Mouse (Mus musculus): ENCODE data around the gene Olfr1138. TPM values are rescaled to one million over a fixed set of nuclear protein-coding genes. Genes with fewer than 3 reads are reported as not detected.

The Olfr1138 gene
- not detected in 2 replicates for polyA plus RNA-seq (2012; rRNA removed)

DNA sequence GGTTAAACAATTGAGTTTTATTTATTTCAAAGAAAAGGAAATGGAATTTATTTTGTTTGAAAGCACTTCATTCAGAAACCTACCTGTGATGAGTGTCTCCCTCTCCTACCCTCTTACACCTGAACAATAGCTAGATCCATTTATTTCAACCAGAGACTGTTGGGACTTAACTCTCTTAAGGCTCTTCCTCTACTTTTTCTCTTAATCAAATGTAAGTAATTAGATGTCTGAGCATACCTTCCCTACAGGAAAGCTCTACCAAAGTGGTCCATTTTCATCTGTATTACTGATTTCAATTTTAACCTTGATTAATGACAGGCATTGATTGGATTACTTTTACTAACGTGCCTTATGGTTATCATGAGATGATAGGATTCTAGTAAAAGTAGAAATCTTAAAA, at the start of gene Olfr1138:
TSS of gene Olfr1138 (minus strand) at position 101 of the 400 bp plus-strand sequence.
- DNase-seq (ENCODE audit: extremely low spot score in 1 of 2, low spot score in 1 of 2): no peak

GRCm38 (mm10) chr2:87779183-87779582, 39.4 kb upstream of the Olfr1138 start, which contains the start of gene Olfr152:
Gene Olfr152, plus strand, starts transcription at chr2:87779483.
- DNase-seq (ENCODE audit: extremely low spot score in 1 of 2, low spot score in 1 of 2): no peak

DNA sequence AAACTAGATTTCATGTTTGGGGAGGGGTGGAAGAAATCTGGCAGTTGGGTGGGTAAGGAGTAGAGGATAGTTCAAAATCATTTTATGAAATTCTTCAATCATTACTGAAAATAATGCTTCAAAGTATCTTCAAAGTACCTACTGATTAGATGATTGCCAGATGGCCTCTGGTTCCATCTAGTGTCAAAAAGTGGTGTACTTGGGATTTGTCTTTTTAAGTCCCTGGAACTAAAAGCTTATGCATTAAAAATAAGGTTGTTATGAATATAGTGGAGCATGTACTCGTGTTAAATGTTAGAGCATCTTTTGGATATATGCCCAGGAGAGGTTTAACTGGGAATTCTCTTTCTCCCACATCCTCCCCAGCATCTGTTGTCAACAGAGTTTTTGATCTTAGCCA, 36.4 kb upstream of the Olfr1138 start:
- peak in 1 of 2 experiments; percentile 13 for DNase-seq (ENCODE audit: extremely low spot score in 1 of 2, low spot score in 1 of 2)

GRCm38 (mm10) chr2:87753891-87754290, 14.1 kb upstream of the Olfr1138 start, which contains the start of gene Olfr1141:
Gene Olfr1141, minus strand, starts transcription at chr2:87753991.
- no peak for DNase-seq (ENCODE audit: extremely low spot score in 1 of 2, low spot score in 1 of 2)

DNA sequence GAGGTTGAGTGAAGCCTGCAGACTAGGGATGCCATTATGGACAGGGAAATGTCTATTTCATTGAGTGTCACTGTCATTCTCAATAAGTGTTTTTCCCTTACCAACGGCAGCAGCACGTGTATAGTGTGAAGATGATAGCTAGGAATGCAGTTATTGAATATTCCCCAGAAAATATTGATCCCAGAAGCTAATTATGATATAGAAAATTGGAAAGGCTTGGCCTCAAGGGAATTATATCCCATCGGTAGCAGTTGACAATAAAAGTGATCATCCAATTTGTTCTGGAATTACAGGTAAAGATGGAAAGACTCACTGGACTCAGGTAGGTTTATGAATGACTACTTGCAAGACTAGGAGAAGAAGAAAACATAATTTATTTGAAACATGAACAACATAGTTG, 3.7 kb upstream of the Olfr1138 start, which contains the start of gene Olfr1140:
TSS of gene Olfr1140 (plus strand) at position 301 of the 400 bp plus-strand sequence.
- no peak for DNase-seq (ENCODE audit: extremely low spot score in 1 of 2, low spot score in 1 of 2)

- DNase-seq (ENCODE audit: extremely low spot score in 1 of 2, low spot score in 1 of 2): no peak
Observed at GRCm38 (mm10) chr2:87713079-87713478, 26.7 kb downstream of the Olfr1138 start, which contains the start of gene Olfr1137. Gene Olfr1137, minus strand, starts transcription at chr2:87713179.

DNA sequence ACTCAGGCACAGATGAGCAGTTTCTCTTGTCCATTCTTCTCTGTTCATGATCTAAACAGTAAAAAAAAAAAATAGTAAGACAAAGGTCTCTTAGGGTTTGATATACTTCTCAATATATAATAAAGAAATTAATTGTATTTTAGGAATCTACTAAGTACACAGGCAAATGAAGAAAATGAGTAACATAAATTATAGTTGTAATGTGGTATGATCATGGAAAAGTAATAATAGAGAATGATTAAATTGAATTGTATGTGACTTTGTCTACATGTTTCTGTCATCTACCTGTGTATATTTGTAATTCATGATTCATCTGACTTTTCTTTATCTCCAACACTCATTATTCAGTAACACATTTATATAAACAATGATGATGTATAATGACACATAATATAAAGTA, 45.9 kb downstream of the Olfr1138 start, which contains the start of gene Olfr1136:
TSS of gene Olfr1136 (minus strand) at position 101 of the 400 bp plus-strand sequence.
- no peak for DNase-seq (ENCODE audit: extremely low spot score in 1 of 2, low spot score in 1 of 2)

Other genes with a start within 250 kb of the Olfr1138 start
- not detected in 2 replicates for gene Pramel7, start 242.9 kb downstream of the Olfr1138 start, polyA plus RNA-seq (2012; rRNA removed)
- not detected in 2 replicates for gene Pramel6, start 233.4 kb downstream of the Olfr1138 start, polyA plus RNA-seq (2012; rRNA removed)
- gene Olfr153, start 208.2 kb downstream of the Olfr1138 start, polyA plus RNA-seq (2012; rRNA removed): not detected in 2 replicates
- gene Olfr1128, start 194.4 kb downstream of the Olfr1138 start, polyA plus RNA-seq (2012; rRNA removed): not detected in 2 replicates
- not detected in 2 replicates for gene Olfr1129, start 166.1 kb downstream of the Olfr1138 start, polyA plus RNA-seq (2012; rRNA removed)
- gene Olfr1130, start 133.8 kb downstream of the Olfr1138 start, polyA plus RNA-seq (2012; rRNA removed): not detected in 2 replicates
- gene Olfr1131, start 112.9 kb downstream of the Olfr1138 start, polyA plus RNA-seq (2012; rRNA removed): not detected in 2 replicates
- not detected in 2 replicates for gene Olfr1132, start 102.4 kb downstream of the Olfr1138 start, polyA plus RNA-seq (2012; rRNA removed)
- gene Olfr1133, start 92.6 kb downstream of the Olfr1138 start, polyA plus RNA-seq (2012; rRNA removed): not detected in 2 replicates
- 0.11 TPM in 1 of 2 replicates, not detected in the other for gene Olfr1134, start 81.5 kb downstream of the Olfr1138 start, polyA plus RNA-seq (2012; rRNA removed)
- gene Olfr1135, start 66.3 kb downstream of the Olfr1138 start, polyA plus RNA-seq (2012; rRNA removed): not detected in 2 replicates
- not detected in 2 replicates for gene Olfr1136, start 46.0 kb downstream of the Olfr1138 start, polyA plus RNA-seq (2012; rRNA removed)
- gene Olfr1137, start 26.8 kb downstream of the Olfr1138 start, polyA plus RNA-seq (2012; rRNA removed): 0.02 TPM in 1 of 2 replicates, not detected in the other
- 0.13 TPM in 1 of 2 replicates, not detected in the other for gene Olfr1140, start 3.8 kb upstream of the Olfr1138 start, polyA plus RNA-seq (2012; rRNA removed)
- gene Olfr1141, start 14.0 kb upstream of the Olfr1138 start, polyA plus RNA-seq (2012; rRNA removed): not detected in 2 replicates
- gene Olfr152, start 39.5 kb upstream of the Olfr1138 start, polyA plus RNA-seq (2012; rRNA removed): 0.11 TPM in 1 of 2 replicates, not detected in the other
- not detected in 2 replicates for gene Olfr1143, start 60.6 kb upstream of the Olfr1138 start, polyA plus RNA-seq (2012; rRNA removed)
- gene Olfr1145, start 69.8 kb upstream of the Olfr1138 start, polyA plus RNA-seq (2012; rRNA removed): not detected in 2 replicates
- not detected in 2 replicates for gene Olfr1148, start 90.6 kb upstream of the Olfr1138 start, polyA plus RNA-seq (2012; rRNA removed)
- gene Olfr1150-ps1, start 104.0 kb upstream of the Olfr1138 start, polyA plus RNA-seq (2012; rRNA removed): not detected in 2 replicates
- gene Olfr1151, start 115.9 kb upstream of the Olfr1138 start, polyA plus RNA-seq (2012; rRNA removed): not detected in 2 replicates
- gene Olfr1152, start 126.5 kb upstream of the Olfr1138 start, polyA plus RNA-seq (2012; rRNA removed): not detected in 2 replicates
- not detected in 2 replicates for gene Olfr1153, start 155.0 kb upstream of the Olfr1138 start, polyA plus RNA-seq (2012; rRNA removed)
- not detected in 2 replicates for gene Olfr1154, start 165.2 kb upstream of the Olfr1138 start, polyA plus RNA-seq (2012; rRNA removed)
- gene Olfr1155, start 205.2 kb upstream of the Olfr1138 start, polyA plus RNA-seq (2012; rRNA removed): not detected in 2 replicates
- gene Olfr1156, start 213.1 kb upstream of the Olfr1138 start, polyA plus RNA-seq (2012; rRNA removed): not detected in 2 replicates
- gene Olfr1157, start 228.3 kb upstream of the Olfr1138 start, polyA plus RNA-seq (2012; rRNA removed): not detected in 2 replicates
- gene Olfr74, start 234.7 kb upstream of the Olfr1138 start, polyA plus RNA-seq (2012; rRNA removed): not detected in 2 replicates

Data from frontal cortex, adult 2 months (tissue).